Mouse (Mus musculus): ENCODE results near the gene Shisal1. TPM values are rescaled to one million over a fixed set of nuclear protein-coding genes. Genes with fewer than 3 reads are reported as not detected.
A peak's percentile ranks its signal among the peaks of the same experiment; 100 is the strongest.

Shisal1 gene
- 12.4 and 13.5 TPM in 2 replicates for polyA plus RNA-seq (2012; rRNA removed)

- TF ChIP-seq POLR2A (IDR thresholded peaks at IDR 0.05; ENCODE audit: borderline replicate concordance, insufficient read depth, low read length), result no peak
- no peak for TF ChIP-seq CTCF (IDR thresholded peaks at IDR 0.05; ENCODE audit: borderline replicate concordance, insufficient read depth, low read depth, low read length)
- Histone ChIP-seq H3K4me1 (ENCODE audit: control insufficient read depth, insufficient read depth, low read length) (peaks cover 9% of the 10 kb centered on the region), H3K4me3 (replicated peaks; ENCODE audit: insufficient read depth, low read depth, low read length) (peak within 1 kb of the TSS; percentile 28), H3K27me3 (ENCODE audit: control insufficient read depth, insufficient read depth, low read length) (peaks cover 2% of the 10 kb centered on the region; the same call in 1 of the 2 replicates), H3K27ac (ENCODE audit: insufficient read depth, low read length) (no peak within 1 kb of the TSS)
- WGBS, result 25% methylated on average over 9 of the region's 9 CpGs
- no peak for DNase-seq
These were observed at the start of gene Shisal1 for GRCm38 (mm10) chr15:84446997-84447396. Gene Shisal1, minus strand, starts transcription at chr15:84447097.

- DNase-seq, result no peak
- no peak overlapping the region for H3K27ac ChIP-seq (ENCODE audit: insufficient read depth, low read length)
- TF ChIP-seq POLR2A (IDR thresholded peaks at IDR 0.05; ENCODE audit: borderline replicate concordance, insufficient read depth, low read length), result no peak
- no peak for TF ChIP-seq CTCF (IDR thresholded peaks at IDR 0.05; ENCODE audit: borderline replicate concordance, insufficient read depth, low read depth, low read length)
These were observed 43.6 kb upstream of the Shisal1 start for GRCm38 (mm10) chr15:84490486-84490885.

GRCm38 (mm10) chr15:84484255-84484654 lies 37.4 kb upstream of the Shisal1 start:
- Histone ChIP-seq H3K4me1 (ENCODE audit: control insufficient read depth, insufficient read depth, low read length) (no peaks in the 10 kb centered on the region), H3K4me3 (replicated peaks; ENCODE audit: insufficient read depth, low read depth, low read length) (no peak overlapping the region), H3K27me3 (ENCODE audit: control insufficient read depth, insufficient read depth, low read length) (no peaks in the 10 kb centered on the region), H3K27ac (ENCODE audit: insufficient read depth, low read length) (no peak overlapping the region)
- DNase-seq, result no peak
- TF ChIP-seq POLR2A (IDR thresholded peaks at IDR 0.05; ENCODE audit: borderline replicate concordance, insufficient read depth, low read length) (no peak), CTCF (IDR thresholded peaks at IDR 0.05; ENCODE audit: borderline replicate concordance, insufficient read depth, low read depth, low read length) (no peak)
- 52% methylated on average over 4 of the region's 4 CpGs for WGBS

More at GRCm38 (mm10) chr15:84490486-84490885, 43.6 kb upstream of the Shisal1 start:
- H3K4me1 ChIP-seq (ENCODE audit: control insufficient read depth, insufficient read depth, low read length), result no peaks in the 10 kb centered on the region
- no peaks in the 10 kb centered on the region for H3K27me3 ChIP-seq (ENCODE audit: control insufficient read depth, insufficient read depth, low read length)
- WGBS, result 69% methylated on average over 7 of the region's 7 CpGs
- no peak overlapping the region for H3K4me3 ChIP-seq (replicated peaks; ENCODE audit: insufficient read depth, low read depth, low read length)

DNA sequence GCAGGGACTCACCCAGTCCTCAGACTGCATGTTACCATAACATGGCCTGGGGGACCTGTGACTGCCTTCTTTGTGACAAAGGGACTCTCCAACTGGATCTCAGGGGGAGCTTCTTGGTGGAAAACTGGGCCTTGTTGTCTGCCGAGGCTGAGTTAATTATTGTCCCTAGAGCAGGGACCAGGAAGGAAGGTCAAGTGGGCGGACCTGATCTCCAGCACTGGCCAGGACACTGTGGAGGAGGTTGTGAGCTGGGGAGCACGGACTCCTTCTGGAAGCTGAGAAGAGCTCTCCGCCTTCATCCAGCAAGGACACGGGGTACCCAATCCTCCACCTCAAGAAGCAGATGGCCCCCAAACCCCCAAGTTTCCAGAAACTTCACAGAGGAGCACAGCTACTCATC lies 36.7 kb upstream of the Shisal1 start:
- H3K27me3 ChIP-seq (ENCODE audit: control insufficient read depth, insufficient read depth, low read length), result no peaks in the 10 kb centered on the region
- no peak for DNase-seq
- no peak overlapping the region for H3K27ac ChIP-seq (ENCODE audit: insufficient read depth, low read length)
- 74% methylated on average over 5 of the region's 5 CpGs for WGBS
- no peaks in the 10 kb centered on the region for H3K4me1 ChIP-seq (ENCODE audit: control insufficient read depth, insufficient read depth, low read length)
- no peak overlapping the region for H3K4me3 ChIP-seq (replicated peaks; ENCODE audit: insufficient read depth, low read depth, low read length)
- TF ChIP-seq POLR2A (IDR thresholded peaks at IDR 0.05; ENCODE audit: borderline replicate concordance, insufficient read depth, low read length), result no peak
- no peak for TF ChIP-seq CTCF (IDR thresholded peaks at IDR 0.05; ENCODE audit: borderline replicate concordance, insufficient read depth, low read depth, low read length)

DNA sequence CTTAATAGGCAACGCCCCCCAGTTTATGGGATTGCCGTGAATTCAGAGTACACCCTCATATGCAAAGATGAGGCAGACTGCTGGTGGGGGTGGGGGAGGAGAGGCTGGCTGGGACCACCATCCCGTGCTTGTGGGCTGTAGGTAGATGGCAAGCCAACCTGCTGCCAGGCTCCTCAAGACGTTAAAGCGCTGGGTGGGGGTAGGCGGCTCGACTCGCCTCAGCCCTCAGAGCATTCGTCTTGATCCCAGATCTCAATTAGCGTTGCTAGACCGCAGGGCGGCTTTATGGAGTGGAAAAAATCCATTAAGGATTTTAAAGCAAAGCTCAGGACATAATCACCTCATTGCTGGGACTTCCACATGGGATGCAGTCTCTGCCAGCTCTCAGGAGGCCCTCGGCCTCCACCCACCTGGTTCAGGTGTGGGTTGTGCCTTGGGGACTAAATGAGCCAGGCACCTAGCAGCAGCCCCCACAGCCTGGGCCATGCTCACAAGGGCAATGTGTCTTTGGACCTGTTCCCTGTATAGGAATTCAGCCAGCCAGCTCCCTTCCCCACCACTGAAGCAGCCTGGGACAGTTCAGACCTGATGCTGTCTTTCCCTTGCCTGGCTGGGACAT lies 34.5 kb upstream of the Shisal1 start:
- 42% methylated on average over 13 of the region's 13 CpGs for WGBS
- no peak overlapping the region for H3K4me3 ChIP-seq (replicated peaks; ENCODE audit: insufficient read depth, low read depth, low read length)
- TF ChIP-seq CTCF (IDR thresholded peaks at IDR 0.05; ENCODE audit: borderline replicate concordance, insufficient read depth, low read depth, low read length) (no peak), POLR2A (IDR thresholded peaks at IDR 0.05; ENCODE audit: borderline replicate concordance, insufficient read depth, low read length) (no peak)

GRCm38 (mm10) chr15:84469391-84469790 lies 22.5 kb upstream of the Shisal1 start:
- 26% methylated on average over 8 of the region's 8 CpGs for WGBS
- DNase-seq, result no peak
- Histone ChIP-seq H3K27me3 (ENCODE audit: control insufficient read depth, insufficient read depth, low read length) (no peaks in the 10 kb centered on the region; the same call in 1 of the 2 replicates), H3K27ac (ENCODE audit: insufficient read depth, low read length) (no peak overlapping the region), H3K4me1 (ENCODE audit: control insufficient read depth, insufficient read depth, low read length) (no peaks in the 10 kb centered on the region), H3K4me3 (replicated peaks; ENCODE audit: insufficient read depth, low read depth, low read length) (no peak overlapping the region)
- TF ChIP-seq CTCF (IDR thresholded peaks at IDR 0.05; ENCODE audit: borderline replicate concordance, insufficient read depth, low read depth, low read length), result no peak
- no peak for TF ChIP-seq POLR2A (IDR thresholded peaks at IDR 0.05; ENCODE audit: borderline replicate concordance, insufficient read depth, low read length)

More for the DNA sequence above, 34.5 kb upstream of the Shisal1 start:
- no peaks in the 10 kb centered on the region for H3K4me1 ChIP-seq (ENCODE audit: control insufficient read depth, insufficient read depth, low read length)
- no peak overlapping the region for H3K27ac ChIP-seq (ENCODE audit: insufficient read depth, low read length)
- no peak for DNase-seq
- H3K27me3 ChIP-seq (ENCODE audit: control insufficient read depth, insufficient read depth, low read length), result no peaks in the 10 kb centered on the region

DNA sequence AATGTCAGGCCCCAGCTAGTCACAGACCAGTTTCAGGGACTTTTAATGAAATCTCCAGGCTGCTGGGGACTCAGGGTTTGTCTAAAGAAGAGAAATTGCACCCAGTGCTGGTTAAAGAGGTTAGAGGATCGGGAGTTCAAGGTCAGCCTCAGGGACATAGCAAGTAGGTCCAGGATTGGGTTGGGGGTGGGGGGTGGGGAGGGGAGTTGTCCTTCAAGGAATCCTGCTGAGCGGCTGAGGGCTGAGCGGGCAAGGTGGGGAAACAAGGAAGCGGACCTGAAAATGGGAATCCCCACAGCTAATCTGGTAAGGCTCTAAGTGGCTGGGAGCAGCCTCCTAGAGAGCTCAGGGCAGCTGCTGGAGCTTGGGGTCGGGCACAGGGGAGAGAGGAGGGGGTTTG lies 20.9 kb upstream of the Shisal1 start:
- no peaks in the 10 kb centered on the region; the same call in 1 of the 2 replicates for H3K27me3 ChIP-seq (ENCODE audit: control insufficient read depth, insufficient read depth, low read length)
- H3K4me1 ChIP-seq (ENCODE audit: control insufficient read depth, insufficient read depth, low read length), result no peaks in the 10 kb centered on the region
- no peak overlapping the region for H3K27ac ChIP-seq (ENCODE audit: insufficient read depth, low read length)
- WGBS, result 81% methylated on average over 5 of the region's 5 CpGs
- no peak overlapping the region for H3K4me3 ChIP-seq (replicated peaks; ENCODE audit: insufficient read depth, low read depth, low read length)
- no peak for TF ChIP-seq CTCF (IDR thresholded peaks at IDR 0.05; ENCODE audit: borderline replicate concordance, insufficient read depth, low read depth, low read length)
- no peak for TF ChIP-seq POLR2A (IDR thresholded peaks at IDR 0.05; ENCODE audit: borderline replicate concordance, insufficient read depth, low read length)
- no peak for DNase-seq

Data from cerebellum, adult 2 months (tissue).